Mouse (Mus musculus): ENCODE measurements at regions not wholly inside any gene's neighbourhood (a gene's known extent, or its start where the extent isn't known, plus 50 kb on each side); places are given as distances from the start of the nearest gene placed in this dataset.

DNA sequence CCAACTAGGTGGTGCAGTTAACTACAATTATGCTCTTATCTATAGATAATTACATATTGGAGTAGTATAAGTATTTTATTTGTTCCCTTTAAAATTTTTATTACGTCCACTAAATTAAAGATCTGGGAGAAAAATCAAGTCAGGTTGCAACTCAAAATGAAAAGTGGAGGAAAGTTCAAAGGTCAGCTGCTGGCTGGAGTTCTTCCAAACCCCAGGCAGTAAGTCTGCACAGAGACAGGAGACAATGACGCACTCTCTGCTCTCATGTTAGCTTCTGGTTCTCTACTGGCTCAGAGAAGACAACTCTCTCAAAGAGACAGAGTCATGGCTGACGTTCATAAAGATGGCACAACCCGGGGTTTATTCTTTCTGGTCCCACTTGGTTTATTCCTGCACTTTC lies 71.4 kb upstream of the Picalm start:
- intact Hi-C loops (cut with DNase I), result no loop called here
- DNase-seq, result no peak

GRCm38 (mm10) chr7:90059249-90059628 lies 70.8 kb upstream of the Picalm start:
- intact Hi-C loops (cut with DNase I), result no loop called here

DNA sequence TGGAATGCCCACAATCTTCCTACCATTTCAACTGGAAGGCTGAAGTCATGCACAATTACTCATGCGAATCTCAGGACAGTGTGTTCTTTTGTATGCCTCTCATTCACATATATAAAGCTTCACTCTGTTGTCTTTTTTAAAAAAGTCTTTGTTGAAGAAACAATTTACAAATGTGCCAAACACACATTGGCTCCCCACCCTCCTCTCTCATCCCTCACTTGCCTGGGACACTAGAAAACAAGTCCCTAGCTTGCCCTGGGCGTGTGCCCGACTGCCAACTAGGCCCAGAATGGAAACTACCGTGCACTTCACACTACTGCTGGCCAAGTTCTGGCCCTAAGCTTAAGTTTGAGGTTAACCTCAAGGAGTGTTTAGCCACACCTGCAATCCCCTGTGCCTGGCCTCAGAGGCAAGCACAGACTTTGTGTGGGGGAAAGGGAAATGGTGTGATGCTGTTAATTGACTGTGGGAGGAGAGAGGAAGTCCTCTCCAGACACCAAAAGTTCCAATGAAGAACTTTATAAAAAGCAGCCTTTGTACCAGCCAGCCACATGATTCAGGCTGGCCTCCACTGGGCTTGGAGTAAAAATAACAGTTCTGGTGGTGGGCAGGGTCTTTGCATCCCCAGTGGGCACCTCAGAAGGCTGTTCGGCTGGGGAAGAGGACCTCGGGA lies 70.2 kb upstream of the Picalm start:
- intact Hi-C loops (cut with DNase I), result no loop called here
- DNase-seq, result peak in 1 of 2 experiments; percentile 23

More at GRCm38 (mm10) chr7:90059249-90059628, 70.8 kb upstream of the Picalm start:
- DNase-seq, result no peak

DNA sequence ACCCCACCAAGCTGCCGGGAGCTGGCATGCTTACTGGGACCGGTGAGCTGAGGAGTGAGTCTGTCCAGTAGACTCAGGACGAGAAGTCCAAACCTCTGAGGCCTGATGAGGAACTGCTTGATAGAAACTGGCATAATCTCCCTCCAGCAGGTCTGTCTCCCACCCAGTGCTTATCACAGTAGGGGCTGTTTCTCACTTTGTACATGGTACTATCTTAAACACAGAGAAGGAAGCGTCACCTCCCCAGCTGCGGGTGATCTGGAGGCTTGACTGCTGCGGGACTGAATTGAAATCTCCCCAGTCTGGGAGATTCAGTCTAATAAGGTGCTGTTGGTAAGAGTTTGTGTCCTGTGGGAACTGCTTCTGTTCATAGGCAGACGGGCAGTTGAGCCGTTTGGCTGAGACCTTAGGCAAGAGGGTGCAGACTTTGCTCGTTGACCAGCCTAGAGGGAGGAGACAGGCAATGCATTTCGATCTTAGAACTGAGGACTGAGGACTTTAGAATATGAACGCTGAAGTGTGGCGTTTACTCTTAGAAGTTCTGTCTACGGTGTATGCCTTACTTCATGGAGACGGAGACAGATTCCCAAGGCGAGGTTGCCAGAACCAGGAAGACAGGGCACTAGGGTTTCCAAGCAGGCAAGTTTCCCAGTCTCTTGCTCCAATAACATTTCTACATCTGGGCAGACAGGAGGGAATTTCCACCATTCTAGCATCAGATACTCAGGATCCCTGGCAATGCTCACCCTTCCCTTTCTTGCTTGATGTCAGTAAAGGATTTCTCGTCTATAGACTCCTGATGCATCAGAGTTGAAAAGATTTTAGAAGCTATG lies 69.5 kb upstream of the Picalm start:
- DNase-seq, result peak in 1 of 2 experiments; percentile 21
- intact Hi-C loops (cut with DNase I), result no loop called here

DNA sequence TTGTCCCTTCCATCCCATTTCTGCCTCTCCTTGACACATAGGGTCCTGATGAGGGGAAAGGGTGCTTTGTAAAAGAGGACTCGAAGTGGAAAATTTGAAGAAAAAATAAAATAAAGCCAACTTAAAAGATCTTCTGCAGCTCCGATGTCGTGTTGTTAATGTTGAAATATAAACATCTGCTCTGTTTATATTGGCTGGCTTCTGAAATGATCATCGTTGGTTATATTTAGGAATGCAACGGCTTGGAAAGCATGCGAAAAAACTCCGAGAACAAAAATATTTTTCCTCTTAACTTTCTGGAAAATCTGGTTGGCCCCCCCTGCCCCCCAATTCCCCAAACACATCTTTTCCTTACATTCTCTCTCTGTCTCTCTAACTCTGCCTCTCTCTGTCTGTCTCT lies 68.3 kb upstream of the Picalm start:
- no peak for DNase-seq
- intact Hi-C loops (cut with DNase I), result no loop called here

DNA sequence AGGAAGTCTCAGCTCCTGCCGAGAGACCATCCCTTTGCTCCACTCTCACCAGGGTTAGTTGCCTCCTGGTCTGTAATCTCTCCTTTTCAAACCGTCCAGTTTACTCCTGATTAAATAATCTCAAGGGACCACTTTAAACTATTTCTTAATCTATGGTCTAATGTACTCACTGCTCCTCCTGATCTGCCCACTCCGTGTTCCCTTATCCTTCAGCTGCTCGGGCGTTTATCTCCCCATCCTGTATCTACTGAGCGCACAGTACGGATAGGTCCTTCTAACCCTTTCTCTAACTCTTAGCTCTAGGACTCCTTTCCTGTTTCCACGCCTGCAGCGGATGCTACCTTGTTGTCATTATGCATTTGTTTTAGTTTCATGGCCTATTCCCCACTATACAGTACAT lies 67.1 kb upstream of the Picalm start:
- intact Hi-C loops (cut with DNase I), result no loop called here
- no peak for DNase-seq

- intact Hi-C loops (cut with DNase I), result no loop called here
- DNase-seq, result no peak
Measured at GRCm38 (mm10) chr7:90064198-90064597, 65.8 kb upstream of the Picalm start.

DNA sequence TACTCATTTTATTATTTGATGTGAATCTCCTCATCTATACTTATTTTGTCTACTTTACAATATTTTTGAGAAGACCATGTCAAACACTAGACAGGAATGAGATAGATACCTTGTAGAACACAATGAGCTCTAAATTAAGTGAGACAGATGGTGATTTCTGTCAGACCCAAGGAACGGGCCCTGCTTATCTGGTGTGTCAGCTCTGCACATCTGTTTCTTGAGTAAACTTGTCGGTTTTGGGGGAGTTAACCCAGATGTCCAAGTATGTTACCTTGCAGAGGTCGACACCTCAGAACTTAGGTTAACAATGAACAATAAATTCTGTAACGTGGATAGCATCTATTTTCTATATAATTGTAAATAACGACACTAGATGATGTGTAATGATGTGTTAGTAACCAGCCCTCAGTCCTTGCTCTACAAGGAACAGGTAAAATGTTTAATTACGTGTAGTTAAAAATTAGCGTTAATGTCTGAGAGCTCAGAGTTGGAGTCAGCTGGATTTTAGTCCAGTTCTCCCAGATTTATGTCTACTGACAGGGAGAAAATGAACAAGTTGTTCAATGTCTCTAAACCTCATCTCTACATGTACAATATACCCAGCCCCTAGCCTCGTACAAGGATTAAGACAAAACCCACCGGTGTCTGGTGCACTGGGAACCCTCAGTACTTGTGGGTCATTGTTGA lies 64.6 kb upstream of the Picalm start:
- intact Hi-C loops (cut with DNase I), result loop anchor here (5.0 kb wide), 1 partner anchor 33 kb away; no protein-coding TSS in a partner anchor

DNA sequence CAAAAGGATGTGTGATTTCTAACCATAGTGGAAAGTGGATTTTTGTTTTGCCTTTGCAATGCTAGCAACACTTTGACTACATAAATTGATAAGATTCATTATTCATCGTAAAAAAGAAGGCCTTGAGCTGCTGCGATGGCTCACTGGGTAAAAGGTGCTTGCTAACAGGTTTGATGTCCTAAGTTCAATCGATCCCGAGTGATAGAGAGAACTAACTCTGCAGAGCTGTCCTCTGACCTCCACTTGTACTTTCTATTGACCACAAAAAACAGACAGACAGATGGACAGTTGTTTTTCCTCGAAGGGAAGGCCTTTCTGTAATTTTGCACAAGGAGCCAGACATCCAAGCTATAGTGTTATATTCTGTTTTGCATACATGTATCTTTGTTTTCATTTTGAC lies 63.7 kb upstream of the Picalm start:
- DNase-seq, result no peak
- intact Hi-C loops (cut with DNase I), result loop anchor here (5.0 kb wide), 1 partner anchor 34 kb away; no protein-coding TSS in a partner anchor

More for the DNA sequence above, 64.6 kb upstream of the Picalm start:
- DNase-seq, result no peak

- intact Hi-C loops (cut with DNase I), result loop anchor here (1.0 to 5.0 kb wide), 2 partner anchors 36 to 61 kb away; no protein-coding TSS in a partner anchor
- peak; percentile 64 to 70 for DNase-seq
Measured at GRCm38 (mm10) chr7:90067961-90068665, 61.9 kb upstream of the Picalm start.

GRCm38 (mm10) chr7:90070267-90070666 lies 59.7 kb upstream of the Picalm start:
- DNase-seq, result no peak
- intact Hi-C loops (cut with DNase I), result no loop called here

- intact Hi-C loops (cut with DNase I), result no loop called here
Measured at GRCm38 (mm10) chr7:90073865-90074264, 56.1 kb upstream of the Picalm start.

GRCm38 (mm10) chr7:90074592-90074991 lies 55.4 kb upstream of the Picalm start:
- intact Hi-C loops (cut with DNase I), result no loop called here
- DNase-seq, result no peak

More at GRCm38 (mm10) chr7:90073865-90074264, 56.1 kb upstream of the Picalm start:
- no peak for DNase-seq

DNA sequence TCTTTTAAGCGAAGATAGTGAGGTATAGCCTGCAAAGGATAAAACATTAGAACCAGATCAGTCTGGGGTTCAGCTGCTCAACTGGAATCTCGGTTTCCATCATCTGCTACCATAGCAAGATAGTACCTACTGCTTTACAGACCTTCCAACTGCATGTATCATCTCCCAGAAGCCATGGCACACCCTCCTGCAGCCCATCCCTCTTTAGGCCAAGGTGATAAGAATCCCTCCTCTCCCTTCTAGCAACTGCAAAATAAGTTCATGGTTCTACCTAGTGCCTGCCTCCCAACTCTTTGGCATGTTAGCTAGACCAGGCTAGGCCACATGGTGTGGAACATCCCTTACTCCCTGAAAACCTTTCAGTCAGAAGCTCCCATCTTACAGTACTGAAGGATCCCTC lies 52.4 kb upstream of the Picalm start:
- no peak for DNase-seq
- intact Hi-C loops (cut with DNase I), result loop anchor here (5.0 kb wide), 1 partner anchor 45 kb away; no protein-coding TSS in a partner anchor

GRCm38 (mm10) chr7:90080083-90080772 lies 49.8 kb upstream of the Picalm start:
- intact Hi-C loops (cut with DNase I), result no loop called here
- DNase-seq, result no peak

All from heart, postnatal 10 days (tissue).